ENCODE assay signal across 28 mouse cellular contexts in the genomic region with DNA sequence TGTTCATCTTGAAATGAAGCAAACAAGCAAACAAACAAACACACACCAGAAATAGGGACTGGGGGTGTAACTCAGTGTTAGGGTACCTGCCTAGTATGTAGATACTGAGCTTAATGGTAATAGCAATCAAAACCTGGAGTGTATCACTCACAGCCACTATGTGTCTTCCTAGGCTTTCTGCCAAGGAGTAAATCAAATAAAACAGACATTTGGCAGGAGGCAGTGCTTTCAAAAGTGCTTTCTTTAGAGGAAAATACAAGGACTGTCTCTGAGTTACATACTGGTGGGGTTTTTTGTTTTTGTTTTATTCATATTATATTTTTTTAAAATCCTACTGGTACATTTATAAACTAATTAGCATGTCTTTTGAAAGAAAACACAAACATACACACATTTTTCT. TPM values are rescaled to one million over a fixed set of nuclear protein-coding genes. Genes with fewer than 3 reads are reported as not detected.
A peak's percentile ranks its signal among the peaks of the same experiment; 100 is the strongest.
DNase-seq lines count a peak whose midpoint lies in the region; ATAC-seq and TF ChIP-seq lines count a peak whose summit lies in the region.
"Had no signal": no experiment of that assay in that cellular context is flagged by ENCODE, and none has a peak within 500 bp of the region (broad histone marks: within the 10 kb centered on the region; RNA-seq: fewer than 3 reads in every experiment).

No protein-coding gene starts in this region.

- H3K27ac ChIP-seq in forebrain, embryonic 14.5 days (ENCODE audit: low read depth, low read length), result no peak overlapping the region
- H3K27ac ChIP-seq in forebrain, embryonic 13.5 days, result no peak overlapping the region
- peak overlapping the region; percentile 60; the same call in 1 of the 2 replicates for H3K27ac ChIP-seq in lung, embryonic 15.5 days
- H3K27ac ChIP-seq: embryonic facial prominence, embryonic 13.5 days; forebrain, embryonic 12.5 days; gastrocnemius, adult 2 months; heart, embryonic 10.5 days; hindbrain, embryonic 13.5 days; hindbrain, postnatal 0 days had no signal

- no peak for TF ChIP-seq POLR2A in lung, adult 2 months (IDR thresholded peaks at IDR 0.05; ENCODE audit: borderline replicate concordance, extremely low read depth, low read depth, low read length)

- ATAC-seq in forebrain, embryonic 14.5 days, result no peak
- ATAC-seq in forebrain, embryonic 13.5 days, result no peak
- ATAC-seq in lung, embryonic 15.5 days (ENCODE audit: borderline replicate concordance, extremely low read depth, low FRiP score, low TSS enrichment), result peak; percentile 56; the same call in 1 of the 2 replicates
- ATAC-seq: activated CD4-positive, CD25-positive, alpha-beta regulatory T cell, adult 4 months; CD4-positive, CD25-positive, alpha-beta regulatory T cell, adult 4 months; hindbrain, postnatal 0 days; Patski had no signal

- no peak for TF ChIP-seq CTCF in lung, adult 2 months (IDR thresholded peaks at IDR 0.05; ENCODE audit: insufficient read depth, low read length)

- H3K27me3 ChIP-seq in forebrain, embryonic 14.5 days (replicated peaks; ENCODE audit: control insufficient read depth, insufficient read depth, low read length), result no peaks in the 10 kb centered on the region
- no peaks in the 10 kb centered on the region for H3K27me3 ChIP-seq in forebrain, embryonic 13.5 days
- no peaks in the 10 kb centered on the region for H3K27me3 ChIP-seq in lung, embryonic 15.5 days
- H3K27me3 ChIP-seq: embryonic facial prominence, embryonic 13.5 days; forebrain, embryonic 12.5 days; hindbrain, embryonic 13.5 days; Patski had no signal

- DNase-seq in forebrain, embryonic 14.5 days (ENCODE audit: low spot score), result peak; percentile 32
- no peak for DNase-seq in lung, adult 2 months
- DNase-seq in adipocyte (ENCODE audit: low spot score), result peak; percentile 35
- no peak for DNase-seq in gastrocnemius, postnatal 4 days (ENCODE audit: low spot score in 2 of 2)
- DNase-seq in layer of hippocampus, adult 9-11 months, result no peak
- DNase-seq: adrenal gland, adult 2 months; adrenal gland, postnatal 25 days; B cell, adult 2 months; cerebellum, adult 18-20 months; cerebellum, adult 9-11 months; cerebellum, postnatal 36 days; gastrocnemius, adult 2 months; gastrocnemius, postnatal 25 days; heart, adult 18-20 months; heart, postnatal 14 days had no signal

- peaks cover 88% of the 10 kb centered on the region for H3K36me3 ChIP-seq in forebrain, embryonic 14.5 days (ENCODE audit: control insufficient read depth, insufficient read depth, low read length)
- peaks cover 85% of the 10 kb centered on the region for H3K36me3 ChIP-seq in forebrain, embryonic 13.5 days (ENCODE audit: poor library complexity, severe bottlenecking)
- H3K36me3 ChIP-seq in lung, embryonic 15.5 days, result peaks cover 54% of the 10 kb centered on the region

- no peaks in the 10 kb centered on the region for H3K9me3 ChIP-seq in forebrain, embryonic 14.5 days (replicated peaks; ENCODE audit: control insufficient read depth, low read length)
- H3K9me3 ChIP-seq in forebrain, embryonic 13.5 days (replicated peaks), result no peaks in the 10 kb centered on the region
- H3K9me3 ChIP-seq in lung, embryonic 15.5 days, result no peaks in the 10 kb centered on the region
- H3K9me3 ChIP-seq: embryonic facial prominence, embryonic 13.5 days; forebrain, embryonic 12.5 days; G1E; heart, embryonic 10.5 days; hindbrain, embryonic 13.5 days had no signal

- no peaks in the 10 kb centered on the region for H3K4me1 ChIP-seq in forebrain, embryonic 14.5 days (ENCODE audit: control insufficient read depth, insufficient read depth, low read length)
- no peaks in the 10 kb centered on the region for H3K4me1 ChIP-seq in forebrain, embryonic 13.5 days
- H3K4me1 ChIP-seq in lung, embryonic 15.5 days, result peaks cover 7% of the 10 kb centered on the region; the same call in 1 of the 2 replicates
- no peaks in the 10 kb centered on the region for H3K4me1 ChIP-seq in lung, adult 2 months (ENCODE audit: control insufficient read depth, insufficient read depth, low read length)
- H3K4me1 ChIP-seq: embryonic facial prominence, embryonic 13.5 days; forebrain, embryonic 12.5 days; heart, embryonic 10.5 days; hindbrain, embryonic 13.5 days had no signal

- no peak overlapping the region for H3K4me2 ChIP-seq in forebrain, embryonic 14.5 days (ENCODE audit: low read length)
- no peak overlapping the region for H3K4me2 ChIP-seq in forebrain, embryonic 13.5 days
- H3K4me2 ChIP-seq in lung, embryonic 15.5 days, result no peak overlapping the region
- H3K4me2 ChIP-seq: embryonic facial prominence, embryonic 13.5 days; forebrain, embryonic 12.5 days; hindbrain, embryonic 13.5 days had no signal

- no peak overlapping the region for H3K9ac ChIP-seq in forebrain, embryonic 14.5 days (ENCODE audit: low read length)
- no peak overlapping the region for H3K9ac ChIP-seq in forebrain, embryonic 13.5 days
- no peak overlapping the region for H3K9ac ChIP-seq in lung, embryonic 15.5 days
- H3K9ac ChIP-seq: embryonic facial prominence, embryonic 13.5 days; forebrain, embryonic 12.5 days; hindbrain, embryonic 13.5 days had no signal

- H3K4me3 ChIP-seq in forebrain, embryonic 14.5 days (ENCODE audit: low read depth, low read length), result no peak overlapping the region
- H3K4me3 ChIP-seq in forebrain, embryonic 13.5 days, result no peak overlapping the region
- no peak overlapping the region for H3K4me3 ChIP-seq in lung, embryonic 15.5 days
- H3K4me3 ChIP-seq in lung, adult 2 months (replicated peaks; ENCODE audit: extremely low read depth, low read depth, low read length), result no peak overlapping the region
- H3K4me3 ChIP-seq: embryonic facial prominence, embryonic 13.5 days; forebrain, embryonic 12.5 days; gastrocnemius, adult 2 months; heart, embryonic 10.5 days; hindbrain, embryonic 13.5 days had no signal

RNA-seq across cellular contexts. Expression of gene Saa2, which starts 15.8 kb away (rescaled TPM):
- not detected in 2 replicates for polyA plus RNA-seq in forebrain, embryonic 14.5 days (2014; fragmentation: Nextera tagmentation; extraction: Ambion mirVana)
- polyA plus RNA-seq in forebrain, embryonic 13.5 days (2015; fragmentation: Nextera tagmentation; extraction: Ambion mirVana), result not detected in 2 replicates
- polyA plus RNA-seq in lung, embryonic 15.5 days (2015; fragmentation: Nextera tagmentation; extraction: Ambion mirVana), result not detected in 2 replicates
- polyA plus RNA-seq in lung, adult 2 months (2012; rRNA removed), result not detected in 2 replicates
- not detected for total RNA-seq in gastrocnemius, postnatal 4 days (2021)
- total RNA-seq: adrenal gland, adult 2 months; adrenal gland, postnatal 25 days; G1E; gastrocnemius, adult 2 months; gastrocnemius, postnatal 25 days; heart, adult 18-20 months; heart, postnatal 14 days; hematopoietic stem cell, adult 5-6 weeks had no signal
- polyA plus RNA-seq: adrenal gland, adult 2 months; CD4-positive, CD25-positive, alpha-beta regulatory T cell, adult 4 months; embryonic facial prominence, embryonic 13.5 days; forebrain, embryonic 12.5 days; G1E; heart, embryonic 14.5 days; hindbrain, embryonic 13.5 days had no signal

RNA-seq across cellular contexts. Expression of gene Saa1, which starts 24.6 kb away (rescaled TPM):
- polyA plus RNA-seq in forebrain, embryonic 14.5 days (2014; fragmentation: Nextera tagmentation; extraction: Ambion mirVana), result not detected in 2 replicates
- polyA plus RNA-seq in forebrain, embryonic 13.5 days (2015; fragmentation: Nextera tagmentation; extraction: Ambion mirVana), result not detected in 2 replicates
- polyA plus RNA-seq in lung, embryonic 15.5 days (2015; fragmentation: Nextera tagmentation; extraction: Ambion mirVana), result 0.12 and 0.20 TPM in 2 replicates
- 2.4 TPM in 1 of 2 replicates, not detected in the other for polyA plus RNA-seq in lung, adult 2 months (2012; rRNA removed)
- total RNA-seq in gastrocnemius, postnatal 4 days (2021), result not detected
- total RNA-seq: adrenal gland, adult 2 months; adrenal gland, postnatal 25 days; G1E; gastrocnemius, adult 2 months; gastrocnemius, postnatal 25 days; heart, adult 18-20 months; heart, postnatal 14 days; hematopoietic stem cell, adult 5-6 weeks; hindbrain, postnatal 0 days had no signal
- polyA plus RNA-seq: adrenal gland, adult 2 months; CD4-positive, CD25-positive, alpha-beta regulatory T cell, adult 4 months; embryonic facial prominence, embryonic 13.5 days; forebrain, embryonic 12.5 days; G1E; heart, embryonic 14.5 days; hindbrain, embryonic 13.5 days; Patski had no signal

RNA-seq across cellular contexts. Expression of gene Hps5, which starts 28.5 kb away (rescaled TPM):
- polyA plus RNA-seq in forebrain, embryonic 14.5 days (2014; fragmentation: Nextera tagmentation; extraction: Ambion mirVana), result 10.1 and 11.3 TPM in 2 replicates
- polyA plus RNA-seq in forebrain, embryonic 13.5 days (2015; fragmentation: Nextera tagmentation; extraction: Ambion mirVana), result 15.0 and 16.1 TPM in 2 replicates
- polyA plus RNA-seq in lung, embryonic 15.5 days (2015; fragmentation: Nextera tagmentation; extraction: Ambion mirVana), result 19.3 and 21.3 TPM in 2 replicates
- polyA plus RNA-seq in lung, adult 2 months (2012; rRNA removed), result 12.3 and 15.4 TPM in 2 replicates
- total RNA-seq in gastrocnemius, postnatal 4 days (2021), result 10 to 100 TPM; 14.8 to 18.4 TPM

RNA-seq across cellular contexts. Expression of gene Gtf2h1, which starts 28.5 kb away (rescaled TPM):
- 53.1 and 56.7 TPM in 2 replicates for polyA plus RNA-seq in forebrain, embryonic 14.5 days (2014; fragmentation: Nextera tagmentation; extraction: Ambion mirVana)
- polyA plus RNA-seq in forebrain, embryonic 13.5 days (2015; fragmentation: Nextera tagmentation; extraction: Ambion mirVana), result 48.2 and 48.7 TPM in 2 replicates
- 40.6 and 43.8 TPM in 2 replicates for polyA plus RNA-seq in lung, embryonic 15.5 days (2015; fragmentation: Nextera tagmentation; extraction: Ambion mirVana)
- polyA plus RNA-seq in lung, adult 2 months (2012; rRNA removed), result 6.7 and 7.4 TPM in 2 replicates
- total RNA-seq in gastrocnemius, postnatal 4 days (2021), result 10 to 100 TPM; 31.0 to 40.2 TPM

RNA-seq across cellular contexts. Expression of gene Saa4, which starts 35.0 kb away (rescaled TPM):
- not detected in 2 replicates for polyA plus RNA-seq in forebrain, embryonic 14.5 days (2014; fragmentation: Nextera tagmentation; extraction: Ambion mirVana)
- polyA plus RNA-seq in forebrain, embryonic 13.5 days (2015; fragmentation: Nextera tagmentation; extraction: Ambion mirVana), result 0.08 TPM in 1 of 2 replicates, not detected in the other
- not detected in 2 replicates for polyA plus RNA-seq in lung, embryonic 15.5 days (2015; fragmentation: Nextera tagmentation; extraction: Ambion mirVana)
- polyA plus RNA-seq in lung, adult 2 months (2012; rRNA removed), result 0.05 and 0.07 TPM in 2 replicates
- under 1 TPM in 1 of 2 experiments, not detected in 1; 0.16 TPM for total RNA-seq in gastrocnemius, postnatal 4 days (2021)
- total RNA-seq: adrenal gland, postnatal 25 days; G1E; gastrocnemius, adult 2 months; gastrocnemius, postnatal 25 days; heart, adult 18-20 months; heart, postnatal 14 days; hematopoietic stem cell, adult 5-6 weeks; hindbrain, postnatal 0 days had no signal
- polyA plus RNA-seq: activated CD4-positive, CD25-positive, alpha-beta regulatory T cell, adult 4 months; adrenal gland, adult 2 months; CD4-positive, CD25-positive, alpha-beta regulatory T cell, adult 4 months; embryonic facial prominence, embryonic 13.5 days; forebrain, embryonic 12.5 days; G1E; heart, embryonic 14.5 days; hindbrain, embryonic 13.5 days; hindbrain, postnatal 0 days; Patski had no signal

Comparison
In these comparisons a context has a peak if more than half of its experiments do, and no peak if none do; other contexts are left out.
1. DNase-seq: peak in forebrain, embryonic 14.5 days (single experiment) and adipocyte (single experiment); none in lung, adult 2 months (single experiment), gastrocnemius, postnatal 4 days (0 of 2) and layer of hippocampus, adult 9-11 months (single experiment).